ENCODE assay signal across 26 mouse cellular contexts in the genomic region with DNA sequence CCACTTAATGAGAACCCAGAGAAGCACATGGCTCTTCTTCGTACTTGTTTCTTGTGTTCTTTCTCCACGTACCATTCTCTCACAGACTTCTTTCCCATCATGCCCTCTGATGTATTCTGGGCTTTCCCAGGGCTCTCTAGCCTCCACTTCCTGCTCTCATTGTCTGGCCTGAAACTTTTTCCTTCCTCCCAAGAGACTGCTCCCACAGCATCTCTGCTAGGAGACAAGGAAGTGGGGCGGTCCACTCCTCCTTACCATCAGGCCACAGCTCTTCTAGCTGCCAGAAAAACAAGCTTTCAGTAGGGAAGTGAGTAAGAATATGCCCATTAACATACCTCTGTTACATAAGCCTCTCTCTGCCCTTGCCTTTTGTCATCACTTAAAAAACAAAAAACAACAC.
"Had no signal": no experiment of that assay in that cellular context is flagged by ENCODE, and none has a peak within 500 bp of the region (broad histone marks: within the 10 kb centered on the region; RNA-seq: fewer than 3 reads in every experiment).

No protein-coding gene starts in this region.

- H3K27me3 ChIP-seq: heart, embryonic 12.5 days; hindbrain, embryonic 12.5 days; intestine, embryonic 15.5 days; limb, embryonic 12.5 days; liver, embryonic 13.5 days; liver, embryonic 15.5 days had no signal

- H3K27ac ChIP-seq: heart, embryonic 10.5 days; hindbrain, embryonic 10.5 days; hindbrain, embryonic 12.5 days; hindbrain, embryonic 14.5 days; intestine, embryonic 15.5 days; layer of hippocampus, adult 2 months; left cerebral cortex, adult 2 months; limb, embryonic 10.5 days; limb, embryonic 12.5 days; liver, embryonic 13.5 days; liver, embryonic 15.5 days had no signal

- ATAC-seq: forebrain, postnatal 0 days; hindbrain, embryonic 16.5 days; inflammation-experienced regulatory T-cells, adult 6 months; intestine, embryonic 15.5 days; intestine, postnatal 0 days; liver, postnatal 0 days had no signal

- DNase-seq: forebrain, postnatal 0 days; gastrocnemius, postnatal 14 days; gastrocnemius, postnatal 36 days; heart, postnatal 36 days; kidney, adult 2 months; kidney, adult 9 months; kidney, postnatal 25 days; liver; liver, embryonic 13.5 days; liver, postnatal 0 days; lung, adult 2 months had no signal

- H3K9me3 ChIP-seq: heart, embryonic 10.5 days; heart, embryonic 12.5 days; hindbrain, embryonic 10.5 days; hindbrain, embryonic 12.5 days; intestine, embryonic 15.5 days; limb, embryonic 10.5 days; limb, embryonic 12.5 days; liver, embryonic 13.5 days; liver, embryonic 15.5 days had no signal

- H3K9ac ChIP-seq: forebrain, postnatal 0 days; heart, embryonic 12.5 days; hindbrain, embryonic 12.5 days; hindbrain, embryonic 14.5 days; intestine, embryonic 15.5 days; limb, embryonic 12.5 days; liver, embryonic 13.5 days; liver, embryonic 15.5 days; liver, postnatal 0 days had no signal

- H3K36me3 ChIP-seq: heart, embryonic 10.5 days; heart, embryonic 12.5 days; hindbrain, embryonic 10.5 days; hindbrain, embryonic 12.5 days; intestine, embryonic 15.5 days; limb, embryonic 10.5 days; limb, embryonic 12.5 days; liver, embryonic 13.5 days; liver, embryonic 15.5 days had no signal

- H3K4me3 ChIP-seq: heart, embryonic 10.5 days; heart, embryonic 12.5 days; hindbrain, embryonic 10.5 days; hindbrain, embryonic 12.5 days; intestine, embryonic 15.5 days; layer of hippocampus, adult 2 months; left cerebral cortex, adult 2 months; limb, embryonic 10.5 days; limb, embryonic 12.5 days; liver, embryonic 13.5 days; liver, embryonic 15.5 days had no signal

- H3K4me1 ChIP-seq: heart, embryonic 12.5 days; hindbrain, embryonic 10.5 days; hindbrain, embryonic 12.5 days; intestine, embryonic 15.5 days; limb, embryonic 10.5 days; limb, embryonic 12.5 days; liver, embryonic 13.5 days; liver, embryonic 15.5 days had no signal

- H3K4me2 ChIP-seq: heart, embryonic 12.5 days; hindbrain, embryonic 12.5 days; hindbrain, embryonic 14.5 days; intestine, embryonic 15.5 days; limb, embryonic 12.5 days; liver, embryonic 11.5 days; liver, embryonic 13.5 days; liver, embryonic 15.5 days had no signal
